Mouse (Mus musculus): ENCODE data around the gene Sorbs1.

- TF ChIP-seq CTCF (IDR thresholded peaks at IDR 0.05; ENCODE audit: low read depth, low read length) (no peak), POLR2A (IDR thresholded peaks at IDR 0.05; ENCODE audit: borderline replicate concordance, low read depth, low read length) (no peak)
Measured at GRCm38 (mm10) chr19:40302916-40303315, 210.7 kb downstream of the Sorbs1 start.

Measured in bone marrow macrophage, adult 2 months (primary cell).